Mouse (Mus musculus) adrenal gland, adult 18-20 months (tissue): ENCODE data around the gene Sin3a. TPM values are rescaled to one million over a fixed set of nuclear protein-coding genes. Genes with fewer than 3 reads are reported as not detected.
A peak's percentile ranks its signal among the peaks of the same experiment; 100 is the strongest.

Experiments used
- DNase-seq, 2 experiments: peaks; one replicate each; pipeline ENCODE4 v3.0.0; 2021 to 2022; ENCODE audit warnings: low spot score in 2 of 2
- total RNA-seq, 2 experiments: library from RNA; stranded (reverse); gene quantifications; 1 replicate in 1 of 2; 2 replicates in 1 of 2; pipeline ENCODE4 v1.2.3; 2021

Gene Sin3a
- total RNA-seq, 2 experiments from 2014 or later: 32.5 to 39.2 TPM

GRCm38 (mm10) chr9:57130577-57131433 is 59.0 kb downstream of the Sin3a start, which contains the start of gene Man2c1:
Gene Man2c1 (plus strand): TSS chr9:57130690.
- peak; percentile 87 to 92 for DNase-seq

- no peak for DNase-seq
These were observed 65.4 kb downstream of the Sin3a start for GRCm38 (mm10) chr9:57137246-57137645.

GRCm38 (mm10) chr9:57137777-57138176 is 65.9 kb downstream of the Sin3a start:
- DNase-seq: no peak

- DNase-seq: no peak
These were observed 66.7 kb downstream of the Sin3a start for GRCm38 (mm10) chr9:57138507-57138906.

- DNase-seq: no peak
These were observed 67.3 kb downstream of the Sin3a start for GRCm38 (mm10) chr9:57139110-57139509.

GRCm38 (mm10) chr9:57139571-57139970 is 67.7 kb downstream of the Sin3a start:
- no peak for DNase-seq

GRCm38 (mm10) chr9:57141417-57142353 is 69.8 kb downstream of the Sin3a start:
- no peak for DNase-seq

GRCm38 (mm10) chr9:57143212-57143611 is 71.4 kb downstream of the Sin3a start:
- no peak for DNase-seq

- DNase-seq: no peak
These were observed 73.0 kb downstream of the Sin3a start for GRCm38 (mm10) chr9:57144830-57145229.

- DNase-seq: no peak
These were observed 74.7 kb downstream of the Sin3a start for GRCm38 (mm10) chr9:57146451-57147066.

GRCm38 (mm10) chr9:57147205-57148143 is 75.6 kb downstream of the Sin3a start:
- DNase-seq: no peak

GRCm38 (mm10) chr9:57148144-57148878 is 76.5 kb downstream of the Sin3a start, which contains the start of gene Neil1:
Gene Neil1 (minus strand): TSS chr9:57148305.
- peak; percentile 71 to 77 for DNase-seq

- no peak for DNase-seq
These were observed 77.2 kb downstream of the Sin3a start for GRCm38 (mm10) chr9:57149021-57149420.

- no peak for DNase-seq
These were observed 78.4 kb downstream of the Sin3a start for GRCm38 (mm10) chr9:57150192-57150591.

- DNase-seq: no peak
These were observed 80.5 kb downstream of the Sin3a start for GRCm38 (mm10) chr9:57152331-57152730.

GRCm38 (mm10) chr9:57156383-57156782 is 84.5 kb downstream of the Sin3a start:
- DNase-seq: no peak

GRCm38 (mm10) chr9:57156823-57157222 is 85.0 kb downstream of the Sin3a start:
- DNase-seq: no peak

- DNase-seq: no peak
These were observed 85.7 kb downstream of the Sin3a start for GRCm38 (mm10) chr9:57157499-57157898.

GRCm38 (mm10) chr9:57158013-57158470 is 86.2 kb downstream of the Sin3a start, which contains the start of gene Commd4:
Gene Commd4 (minus strand): TSS chr9:57158331.
- peak; percentile 78 to 79 for DNase-seq
